Mouse (Mus musculus): Measurements from ENCODE around the gene Zfp54.

DNA sequence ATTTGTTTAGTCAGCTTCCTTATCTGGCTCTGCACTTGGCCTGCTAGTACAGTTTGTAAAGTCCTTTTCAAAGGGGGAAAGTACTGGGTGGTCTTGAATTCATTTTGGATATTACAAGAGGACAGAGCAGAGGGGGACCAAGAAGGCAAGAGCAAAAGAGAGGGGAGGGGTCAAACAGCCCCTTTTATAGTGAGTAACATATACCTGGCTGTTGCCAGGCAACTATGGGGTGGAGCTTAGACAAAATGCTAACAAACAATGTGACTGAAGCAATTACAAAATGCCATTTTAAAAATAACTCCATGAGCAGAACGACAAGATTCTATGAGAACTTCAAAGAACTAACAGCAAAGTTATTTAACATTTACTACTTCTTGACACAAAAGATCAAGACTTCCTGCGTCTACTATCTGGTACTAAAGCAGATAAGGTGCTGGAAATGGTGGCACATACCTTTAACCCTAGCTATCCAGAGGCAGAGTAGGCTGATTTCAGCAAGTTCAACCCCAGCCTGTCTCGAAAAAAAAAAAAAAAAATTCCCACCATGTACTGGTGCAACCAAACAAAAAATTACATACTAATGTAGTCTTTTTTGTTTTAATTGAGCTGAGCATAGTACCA, 49.1 kb downstream of the Zfp54 start:
- TF ChIP-seq CTCF (IDR thresholded peaks at IDR 0.05; ENCODE audit: insufficient read depth, low read depth, low read length): no peak
- no peak for TF ChIP-seq POLR2A (IDR thresholded peaks at IDR 0.05; ENCODE audit: insufficient read depth, low read depth, low read length)
